Mouse (Mus musculus) adipocyte (in vitro differentiated cells): ENCODE data around the gene Cenpp.

Experiments
- DNase-seq: peaks from one replicate; pipeline ENCODE4 v3.0.0-alpha.2; 2016; ENCODE audit warnings: low spot score

Gene Cenpp

GRCm38 (mm10) chr13:49526235-49526634, 126.3 kb downstream of the Cenpp start:
- DNase-seq, result no peak

- no peak for DNase-seq
Measured at GRCm38 (mm10) chr13:49518761-49519160, 133.8 kb downstream of the Cenpp start.

- DNase-seq, result no peak
Measured at GRCm38 (mm10) chr13:49507176-49507575, 145.4 kb downstream of the Cenpp start.

- DNase-seq, result no peak
Measured at GRCm38 (mm10) chr13:49505776-49506175, 146.8 kb downstream of the Cenpp start.

DNA sequence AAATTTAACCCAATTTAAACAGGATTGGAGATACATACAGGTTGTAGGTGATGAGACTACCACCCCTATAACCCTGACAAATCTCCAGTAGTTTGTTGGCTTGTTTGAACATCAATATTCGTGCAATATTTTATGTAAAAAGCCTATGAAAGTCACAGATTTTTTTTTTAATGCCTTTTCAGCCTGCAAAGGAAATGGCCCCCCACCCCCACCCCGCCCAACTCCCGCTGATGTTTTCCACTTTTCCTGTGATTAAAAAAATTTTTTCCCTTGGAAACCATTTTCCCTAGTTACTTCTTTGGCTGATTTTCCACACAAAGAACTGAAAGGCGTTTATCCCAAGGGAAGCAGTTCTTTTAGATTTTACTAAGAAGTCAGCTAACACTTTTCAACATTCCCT, 148.1 kb downstream of the Cenpp start, which contains the start of gene Ecm2:
Gene Ecm2 (plus strand): TSS at position 301 of the 400 bp plus-strand sequence.
- no peak for DNase-seq

DNA sequence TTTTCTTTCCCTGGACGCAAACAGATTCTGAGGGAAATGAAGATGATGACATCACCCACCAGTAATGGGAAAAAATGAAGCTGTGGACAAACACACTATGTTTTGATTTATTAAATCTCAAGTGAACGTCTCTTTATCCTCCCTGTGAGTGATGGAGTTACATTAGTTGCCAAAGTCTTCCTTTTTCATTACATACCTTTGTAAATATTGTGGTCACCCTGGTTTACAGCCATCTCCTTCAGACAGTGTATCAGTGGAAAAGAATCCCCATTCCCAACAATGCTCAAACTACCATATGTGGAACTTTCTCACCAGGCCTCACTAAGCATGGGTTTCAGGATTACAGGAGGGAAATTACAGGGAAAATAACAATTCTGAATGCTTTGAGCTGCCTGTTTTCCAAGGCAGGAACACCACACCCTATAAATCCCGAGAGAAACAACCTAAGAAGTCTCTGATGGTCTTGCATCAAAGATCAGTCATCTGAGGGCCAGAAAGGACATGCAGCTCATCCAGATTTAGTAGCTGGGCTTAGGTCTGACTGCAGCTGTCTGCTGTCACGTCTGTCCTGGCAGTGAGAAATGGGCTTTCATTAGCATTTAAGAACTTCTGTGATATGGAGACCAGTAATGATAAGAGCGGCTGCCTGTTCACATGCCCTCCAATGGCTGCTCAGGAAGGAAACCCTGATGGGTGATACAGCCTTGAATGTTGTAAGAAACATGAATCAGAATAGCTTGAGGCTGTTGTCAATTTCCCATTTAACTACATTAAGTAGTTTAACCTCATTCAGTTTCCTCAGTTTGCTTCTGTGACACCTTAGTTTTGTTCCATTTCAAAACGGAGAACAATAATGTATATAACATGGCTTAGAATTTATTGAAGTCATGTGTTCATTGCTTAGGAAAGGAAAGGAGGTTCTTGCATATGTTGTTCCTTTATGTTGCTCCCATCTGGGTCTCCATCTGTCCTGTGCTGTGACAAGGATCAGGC, 159.9 kb downstream of the Cenpp start, which contains the start of gene Tes3-ps:
Gene Tes3-ps (plus strand): TSS at position 943 of the 993 bp plus-strand sequence.
- DNase-seq, result no peak

DNA sequence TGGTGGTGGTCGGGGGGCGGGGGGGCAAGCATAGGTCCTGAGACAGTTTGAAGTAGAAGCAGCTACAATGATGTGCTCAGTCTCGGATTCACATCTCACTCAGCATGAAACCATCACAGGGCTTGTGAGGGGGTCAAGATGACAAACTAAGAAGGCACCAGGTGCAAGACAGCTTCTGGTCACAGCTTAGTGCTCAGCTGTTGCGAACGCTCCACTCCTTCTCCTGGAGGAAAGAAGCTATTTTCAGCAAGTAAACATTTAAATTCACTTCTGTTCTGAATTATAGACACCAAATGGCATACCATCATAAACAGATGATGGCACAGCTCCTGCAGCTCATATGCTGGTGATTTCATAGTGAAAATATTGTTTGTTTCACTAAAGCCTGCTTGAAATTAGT, 167.2 kb downstream of the Cenpp start:
- no peak for DNase-seq

GRCm38 (mm10) chr13:49480551-49480950, 172.0 kb downstream of the Cenpp start:
- DNase-seq, result peak; percentile 62

GRCm38 (mm10) chr13:49480057-49480456, 172.5 kb downstream of the Cenpp start:
- DNase-seq, result peak; percentile 97

DNA sequence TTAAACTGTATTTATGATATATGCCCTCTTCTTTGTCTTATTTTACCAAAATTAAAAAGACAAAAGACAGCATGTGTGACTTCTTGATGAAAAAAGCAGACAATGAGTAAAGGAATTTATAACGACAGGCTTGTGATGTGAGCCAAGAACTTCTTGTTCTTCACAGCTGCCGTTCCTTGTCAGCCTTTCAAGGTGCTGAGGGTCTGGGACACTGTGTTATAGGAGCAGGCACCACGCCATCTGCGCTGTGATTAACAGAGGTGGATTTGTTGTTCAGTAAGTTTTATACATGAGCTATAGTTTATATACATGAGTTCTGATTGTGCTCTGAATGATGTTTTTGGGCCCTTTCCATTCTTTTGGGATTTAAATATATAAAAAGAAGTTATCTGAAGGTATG, 173.2 kb downstream of the Cenpp start:
- DNase-seq, result peak; percentile 53

DNA sequence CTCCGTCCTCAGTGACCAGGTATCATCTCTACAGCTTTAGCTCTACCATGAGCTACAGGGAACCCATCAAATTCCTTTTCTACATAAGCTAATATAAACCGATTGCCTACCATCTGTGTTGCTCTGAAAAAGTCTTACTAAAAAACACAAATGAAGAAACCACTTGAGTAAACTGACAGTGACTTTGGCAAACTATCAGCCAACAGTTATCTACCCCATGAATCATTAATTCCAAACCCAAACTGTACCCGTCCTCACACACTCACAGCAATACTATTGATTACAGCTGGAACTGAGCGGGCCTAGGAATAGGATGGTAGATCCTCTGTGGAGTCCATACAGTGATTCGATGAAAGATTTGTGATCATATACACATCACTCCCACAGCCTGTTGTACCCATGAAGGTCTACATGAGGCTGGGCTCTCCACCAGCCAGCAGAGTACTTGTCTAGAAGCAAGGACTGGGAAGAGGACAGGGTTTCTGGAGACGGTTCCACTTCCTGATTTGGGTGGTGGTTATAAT, 173.7 kb downstream of the Cenpp start:
- no peak for DNase-seq

DNA sequence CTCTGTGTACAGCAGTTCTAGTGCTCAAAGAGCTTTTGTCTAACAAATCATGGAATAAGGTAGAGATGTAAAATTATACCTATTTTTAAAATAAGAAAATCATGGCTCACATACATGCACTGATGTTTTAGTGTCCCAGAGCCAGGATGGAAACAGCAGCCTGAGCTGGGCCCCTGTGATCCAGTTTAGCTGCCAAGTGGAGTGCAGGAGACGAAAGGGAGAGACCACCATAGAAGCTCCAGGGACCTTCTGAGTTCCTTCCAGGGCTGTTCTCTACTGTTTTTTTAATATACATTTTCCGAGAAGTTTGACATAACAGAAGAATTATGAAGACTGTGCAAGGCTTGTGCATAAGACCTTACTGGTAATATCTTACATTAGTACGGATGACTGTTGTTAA, 174.7 kb downstream of the Cenpp start:
- no peak for DNase-seq

GRCm38 (mm10) chr13:49472676-49473005, 179.9 kb downstream of the Cenpp start:
- no peak for DNase-seq

GRCm38 (mm10) chr13:49471981-49472675, 180.5 kb downstream of the Cenpp start:
- peak; percentile 55 for DNase-seq

GRCm38 (mm10) chr13:49470806-49471205, 181.8 kb downstream of the Cenpp start:
- peak; percentile 64 for DNase-seq

- no peak for DNase-seq
Measured at GRCm38 (mm10) chr13:49470319-49470718, 182.3 kb downstream of the Cenpp start.

DNA sequence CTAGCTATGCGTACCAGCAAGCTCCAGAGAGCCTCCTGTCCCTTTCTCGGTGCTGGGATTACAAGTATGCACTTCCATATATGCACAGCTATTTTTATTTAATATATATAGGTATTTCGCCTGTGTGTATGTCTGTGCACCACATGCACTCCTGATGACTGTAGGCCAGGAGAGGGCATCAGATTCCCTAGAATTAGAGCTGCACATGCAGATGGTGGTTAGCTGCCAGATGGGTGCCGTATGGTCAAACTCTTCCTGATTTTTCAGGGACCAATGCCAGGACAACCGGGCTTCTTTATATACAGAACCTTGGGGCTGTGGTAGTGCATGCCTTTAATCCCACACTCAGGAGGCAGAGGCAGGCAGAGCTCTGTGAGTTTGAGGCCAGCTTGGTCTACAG, 183.6 kb downstream of the Cenpp start:
- DNase-seq, result no peak

GRCm38 (mm10) chr13:49467585-49467984, 185.0 kb downstream of the Cenpp start:
- no peak for DNase-seq

DNA sequence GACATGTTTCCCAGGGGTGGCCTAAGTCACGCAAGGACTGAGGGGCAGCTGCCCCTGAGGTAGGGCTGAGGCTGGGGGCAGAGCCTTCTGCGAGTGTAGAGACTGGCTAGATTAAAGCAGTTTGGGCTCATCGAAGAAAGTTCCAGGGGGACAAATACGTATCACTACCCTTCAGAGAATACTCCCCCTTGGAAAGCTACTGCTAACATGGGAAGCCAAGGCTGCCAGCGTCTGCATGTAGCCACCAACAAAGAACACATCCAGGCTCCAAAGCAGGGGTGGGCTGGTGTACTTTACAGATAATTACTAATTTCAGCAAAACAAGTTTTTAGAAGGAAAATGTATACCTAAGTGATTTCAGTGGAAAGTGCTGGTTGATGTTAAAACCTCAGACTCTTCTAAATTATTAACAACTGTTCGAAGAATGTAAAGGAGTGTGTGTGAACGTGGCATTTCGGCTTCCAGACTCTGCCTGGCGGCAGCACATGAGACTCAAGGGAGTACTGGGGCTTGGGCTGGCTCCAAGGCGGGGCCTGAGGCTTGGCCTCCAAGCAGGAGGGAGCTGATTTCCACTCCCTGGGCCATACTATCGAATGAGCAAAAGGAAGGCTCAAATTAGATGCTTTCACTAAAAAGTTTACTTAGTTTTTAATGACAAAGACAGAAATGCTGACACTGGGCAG, 186.1 kb downstream of the Cenpp start:
- DNase-seq, result peak; percentile 72

DNA sequence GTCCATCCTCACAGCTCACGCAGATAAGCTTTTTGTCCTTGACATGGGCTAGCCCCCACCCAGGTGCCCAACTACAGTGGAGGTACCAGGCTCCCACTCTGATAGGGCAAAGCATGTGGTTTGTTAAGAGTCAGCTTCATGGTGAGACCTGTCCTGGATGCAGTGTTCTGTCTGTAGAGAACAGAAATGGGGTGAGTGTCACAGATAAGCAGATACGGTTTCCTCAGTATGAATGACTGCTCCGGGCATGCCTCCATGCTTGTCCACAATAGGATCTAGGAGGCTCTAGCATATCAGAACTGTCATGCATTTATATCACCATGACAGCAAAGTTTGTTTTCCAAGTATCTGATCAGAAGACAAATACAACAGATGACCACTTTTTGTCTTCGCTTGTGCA, 186.7 kb downstream of the Cenpp start:
- DNase-seq, result no peak

DNA sequence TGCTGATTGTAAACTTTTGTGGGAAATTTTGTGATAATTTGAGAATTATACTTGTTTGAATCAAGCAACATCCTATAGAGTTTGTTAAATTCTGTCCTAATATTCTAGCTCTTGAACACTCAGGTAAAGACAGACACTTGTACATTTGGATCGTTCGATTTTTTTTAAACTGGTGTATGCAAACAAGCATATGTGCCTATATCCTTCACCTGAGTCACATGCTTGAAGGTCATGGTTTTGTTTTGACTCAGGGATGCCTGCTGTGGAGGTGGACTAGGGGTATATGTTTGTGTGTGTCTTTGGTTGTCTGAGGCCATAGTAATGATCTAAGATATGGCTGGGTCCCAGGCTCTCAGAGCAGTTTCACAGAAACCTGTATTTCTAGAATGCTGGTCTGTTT, 189.7 kb downstream of the Cenpp start:
- no peak for DNase-seq

DNA sequence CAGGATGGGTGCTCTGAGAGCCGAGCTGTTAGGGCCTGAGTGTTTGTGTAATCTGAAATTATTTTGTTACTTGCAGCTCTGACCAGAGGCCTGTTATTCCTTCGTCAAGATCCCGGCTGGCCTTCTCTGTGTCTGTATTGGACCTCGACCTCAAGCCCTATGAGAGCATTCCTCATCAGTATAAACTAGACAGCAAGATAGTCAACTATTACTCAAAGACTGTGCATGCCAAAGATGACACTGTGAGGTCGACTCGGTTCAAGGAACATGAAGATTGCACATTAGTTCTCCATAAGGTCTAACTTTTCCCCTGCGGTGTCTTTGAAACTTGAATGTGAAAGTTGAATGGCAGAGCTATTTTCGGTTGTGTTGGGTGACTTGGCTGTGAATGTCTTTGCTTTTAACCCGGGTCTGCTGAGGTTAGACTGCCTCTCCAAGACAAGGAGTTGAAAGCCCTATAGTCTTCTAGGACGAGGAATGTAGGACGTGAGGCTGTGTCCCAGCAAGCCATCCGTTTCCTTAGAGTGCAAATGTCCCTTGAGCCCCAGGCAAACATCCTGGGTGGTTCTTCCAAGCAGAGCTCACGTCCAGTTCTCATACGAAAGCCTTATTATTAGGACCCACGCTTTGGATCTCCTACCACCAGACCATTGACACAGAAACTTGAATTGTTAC, 191.0 kb downstream of the Cenpp start:
- DNase-seq, result peak; percentile 44
